Mouse (Mus musculus): Measurements from ENCODE around the gene Pms2.

DNA sequence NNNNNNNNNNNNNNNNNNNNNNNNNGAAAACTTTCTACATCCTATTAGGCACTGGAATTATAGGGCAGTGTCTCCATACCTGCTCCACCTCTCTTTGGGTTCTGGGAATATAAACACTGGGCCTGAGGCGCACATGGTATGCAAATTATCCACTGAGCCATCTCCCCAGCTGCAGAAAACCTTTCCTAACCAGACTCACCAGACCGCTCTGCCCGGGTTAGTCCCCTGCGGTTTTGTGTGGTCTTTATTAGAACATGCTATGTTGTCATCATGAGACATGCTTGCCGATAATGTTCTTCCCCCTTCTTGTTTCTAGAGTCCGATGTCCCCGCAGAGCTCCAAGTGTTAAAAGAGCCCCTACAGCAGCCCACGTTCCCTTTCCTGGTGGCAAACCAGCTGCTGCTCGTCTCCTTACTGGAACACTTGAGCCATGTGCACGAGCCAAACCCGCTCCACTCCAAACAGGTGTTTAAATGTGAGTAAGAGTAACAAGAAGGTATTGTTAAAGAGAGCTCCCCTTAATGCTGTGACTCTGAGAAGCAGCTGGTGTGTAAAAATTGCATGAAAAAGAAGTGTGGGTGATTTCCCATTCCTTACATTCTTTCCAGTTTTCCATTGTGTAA is 38.1 kb upstream of the Pms2 start:
- TF ChIP-seq CTCF (IDR thresholded peaks at IDR 0.05; ENCODE audit: extremely low read depth, insufficient read depth, insufficient read length, insufficient replicate concordance), result no peak
- no peak for TF ChIP-seq POLR2A (IDR thresholded peaks at IDR 0.05; ENCODE audit: low read depth, low read length)

All from spleen, adult 2 months (tissue).